Mouse (Mus musculus): ENCODE measurements around the gene Rab6a. TPM values are rescaled to one million over a fixed set of nuclear protein-coding genes. Genes with fewer than 3 reads are reported as not detected.

Rab6a gene
- total RNA-seq, 1 experiment from 2014 or later = 68.0 TPM

DNA sequence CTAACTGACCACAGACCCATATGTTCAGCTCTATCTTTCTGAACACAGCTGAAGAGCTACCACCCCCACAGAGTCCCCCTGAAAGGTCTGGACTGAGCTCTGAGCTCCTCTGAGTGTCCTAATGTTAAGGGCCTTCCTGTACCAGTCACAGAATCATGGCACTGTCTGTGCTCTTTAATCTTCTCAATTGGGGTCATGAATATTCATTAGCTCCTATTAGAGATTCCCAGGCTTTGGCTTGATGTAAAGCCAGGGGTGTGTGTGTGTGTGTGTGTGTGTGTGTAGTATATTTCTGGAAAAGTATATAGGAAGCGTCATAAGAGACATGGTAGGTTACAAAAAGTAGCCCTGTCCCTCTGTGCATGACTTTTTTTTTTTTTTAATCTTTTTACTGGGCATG lies 76.0 kb downstream of the Rab6a start:
- no peak for DNase-seq

DNA sequence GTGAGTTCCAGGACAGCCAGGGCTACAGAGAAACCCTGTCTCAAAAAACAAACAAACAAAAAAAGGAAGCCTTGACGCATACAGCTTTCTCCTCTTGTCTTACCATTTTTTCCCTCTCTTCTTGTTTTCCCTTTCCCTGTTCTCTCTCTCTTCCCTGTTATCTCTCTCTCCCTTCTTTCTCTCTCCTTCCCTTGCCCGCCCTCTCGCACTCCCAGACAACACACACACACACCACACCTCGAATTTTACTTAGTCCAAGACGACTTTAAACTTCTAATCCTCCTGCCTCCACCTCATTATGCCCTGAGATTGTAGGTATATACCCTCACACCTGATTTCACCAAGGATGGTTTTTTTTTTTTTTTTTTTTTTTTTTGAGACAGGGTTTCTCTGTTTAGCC lies 76.9 kb downstream of the Rab6a start:
- no peak for DNase-seq

DNA sequence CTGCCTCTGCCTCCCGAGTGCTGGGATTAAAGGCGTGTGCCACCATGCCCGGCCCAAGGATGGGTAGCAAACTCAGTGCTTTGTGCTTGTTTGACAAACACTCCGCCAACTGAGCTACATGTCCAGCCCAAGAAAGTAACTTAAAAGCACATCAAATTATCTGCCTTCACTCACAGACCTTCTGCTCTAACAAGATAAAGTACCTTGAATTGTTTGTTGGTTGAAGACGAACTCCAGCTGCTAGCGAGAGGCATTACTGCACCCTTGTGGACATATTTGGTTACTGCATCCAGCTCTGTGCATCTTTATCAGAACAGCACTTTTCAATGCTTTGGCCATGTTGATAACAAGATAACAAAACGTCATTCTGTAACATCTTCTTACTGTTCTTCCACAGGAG lies 77.3 kb downstream of the Rab6a start:
- DNase-seq = peak; percentile 68

DNA sequence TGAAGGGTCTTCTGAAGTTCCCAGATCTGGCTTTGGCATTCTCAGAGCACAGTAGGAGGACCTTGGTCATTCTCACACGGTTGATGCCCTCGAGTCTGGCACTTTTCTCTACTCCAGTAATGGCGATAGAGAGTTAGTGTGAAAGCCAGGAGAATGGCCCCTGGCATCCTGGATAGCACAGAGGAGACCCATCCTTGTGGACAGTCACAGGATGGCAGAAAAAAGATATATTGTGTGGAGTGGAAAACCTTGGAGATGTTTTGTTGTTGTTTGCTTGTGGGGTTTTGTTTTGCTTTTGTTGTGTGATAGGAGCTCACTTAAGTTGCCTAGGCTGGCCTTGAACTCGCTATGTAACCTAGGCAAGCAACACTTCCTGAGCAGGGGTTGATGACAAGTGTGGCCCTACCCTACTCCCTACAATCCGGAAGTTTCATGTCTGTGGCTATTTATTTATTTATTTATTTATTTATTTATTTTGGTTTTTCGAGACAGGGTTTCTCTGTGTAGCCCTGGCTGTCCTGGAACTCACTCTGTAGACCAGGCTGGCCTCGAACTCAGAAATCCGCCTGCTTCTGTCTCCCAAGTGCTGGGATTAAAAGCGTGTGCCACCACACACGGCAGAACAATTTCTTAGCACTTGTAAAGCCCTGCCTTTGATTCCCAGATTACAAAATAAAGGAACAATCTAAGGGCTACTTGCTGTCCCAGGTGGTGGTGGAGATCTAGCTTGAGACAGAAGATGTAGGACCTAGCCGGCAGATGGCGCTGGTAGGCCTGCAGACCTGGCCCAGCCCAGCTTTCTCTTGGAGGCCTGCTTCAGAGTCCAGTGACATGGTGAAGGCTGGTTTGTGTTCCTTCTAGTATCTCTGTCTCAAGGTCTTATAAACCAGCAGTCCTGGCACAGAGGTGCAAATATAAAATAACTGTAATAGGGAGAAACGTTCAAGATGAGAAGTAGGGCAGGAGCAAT lies 78.1 kb downstream of the Rab6a start:
- peak; percentile 86 for DNase-seq

DNA sequence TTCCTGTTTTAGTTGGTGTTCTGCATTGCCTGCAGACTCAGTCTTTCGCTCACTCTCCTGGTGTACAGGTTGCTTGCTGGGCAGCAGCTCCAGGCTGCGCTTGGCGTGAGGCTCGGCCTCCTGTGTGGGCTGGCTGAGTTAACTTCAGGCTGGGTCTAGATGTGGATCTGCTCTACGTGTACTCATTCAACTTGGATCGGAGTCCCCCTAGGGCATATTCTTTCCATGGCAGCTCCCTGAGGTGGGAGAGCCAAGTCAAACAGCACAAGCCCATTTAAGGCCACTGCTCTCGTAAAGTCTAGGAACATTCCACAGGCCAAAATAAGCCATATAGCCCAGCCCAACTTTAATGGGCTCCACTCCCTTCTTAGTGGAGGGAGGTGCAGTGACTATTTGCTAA lies 81.3 kb downstream of the Rab6a start:
- no peak for DNase-seq

Other genes with a start within 250 kb of the Rab6a start
- gene C2cd3, start 235.2 kb upstream of the Rab6a start, total RNA-seq (2021) = 21.3 and 21.4 TPM in 2 replicates
- 53.4 and 55.1 TPM in 2 replicates for gene Ppme1, start 235.1 kb upstream of the Rab6a start, total RNA-seq (2021)
- gene Ucp3, start 134.4 kb upstream of the Rab6a start, total RNA-seq (2021) = 41.2 and 43.0 TPM in 2 replicates
- gene Ucp2, start 114.1 kb upstream of the Rab6a start, total RNA-seq (2021) = 355 and 500 TPM in 2 replicates
- gene Dnajb13, start 92.5 kb upstream of the Rab6a start, total RNA-seq (2021) = 0.30 TPM in 1 of 2 replicates, not detected in the other
- 7.8 and 10.4 TPM in 2 replicates for gene Coa4, start 70.3 kb upstream of the Rab6a start, total RNA-seq (2021)
- 59.8 and 60.9 TPM in 2 replicates for gene Mrpl48, start 891 bp downstream of the Rab6a start, total RNA-seq (2021)
- 3.0 and 4.0 TPM in 2 replicates for gene Plekhb1, start 55.0 kb downstream of the Rab6a start, total RNA-seq (2021)
- gene Fam168a, start 99.2 kb downstream of the Rab6a start, total RNA-seq (2021) = 67.5 and 69.9 TPM in 2 replicates

Data from adrenal gland, postnatal 14 days (tissue).